Mouse (Mus musculus): ENCODE data around the gene Slirp. TPM values are rescaled to one million over a fixed set of nuclear protein-coding genes. Genes with fewer than 3 reads are reported as not detected.

The Slirp gene
- total RNA-seq (2021): 100 to 1,000 TPM; 151 to 152 TPM

- intact Hi-C loops (cut with DNase I): no loop called here
- DNase-seq: peak; percentile 93 to 96
Observed at GRCm38 (mm10) chr12:87443700-87444122, at the start of gene Slirp, which contains the start of gene Alkbh1. TSS of gene Slirp (plus strand) at chr12:87443896. TSS of gene Alkbh1 (minus strand) at chr12:87444017.

- no peak for DNase-seq
- intact Hi-C loops (cut with DNase I): no loop called here
Observed at GRCm38 (mm10) chr12:87394316-87394715, 49.4 kb upstream of the Slirp start.

- intact Hi-C loops (cut with DNase I): no loop called here
- DNase-seq: no peak
Observed at GRCm38 (mm10) chr12:87397126-87397525, 46.6 kb upstream of the Slirp start.

GRCm38 (mm10) chr12:87397811-87398417, 45.8 kb upstream of the Slirp start:
- intact Hi-C loops (cut with DNase I): no loop called here
- DNase-seq: no peak

- intact Hi-C loops (cut with DNase I): no loop called here
- no peak for DNase-seq
Observed at GRCm38 (mm10) chr12:87399119-87399819, 44.4 kb upstream of the Slirp start.

GRCm38 (mm10) chr12:87401883-87402282, 41.8 kb upstream of the Slirp start:
- no peak for DNase-seq
- intact Hi-C loops (cut with DNase I): no loop called here

GRCm38 (mm10) chr12:87405165-87405564, 38.5 kb upstream of the Slirp start:
- intact Hi-C loops (cut with DNase I): no loop called here
- no peak for DNase-seq

GRCm38 (mm10) chr12:87405721-87406120, 38.0 kb upstream of the Slirp start:
- intact Hi-C loops (cut with DNase I): no loop called here
- DNase-seq: no peak

- intact Hi-C loops (cut with DNase I): no loop called here
- peak; percentile 64 to 65 for DNase-seq
Observed at GRCm38 (mm10) chr12:87407869-87408605, 35.7 kb upstream of the Slirp start.

- DNase-seq: no peak
Observed at GRCm38 (mm10) chr12:87409123-87409522, 34.6 kb upstream of the Slirp start.

GRCm38 (mm10) chr12:87410999-87411398, 32.7 kb upstream of the Slirp start:
- DNase-seq: no peak
- intact Hi-C loops (cut with DNase I): no loop called here

More at GRCm38 (mm10) chr12:87409123-87409522, 34.6 kb upstream of the Slirp start:
- intact Hi-C loops (cut with DNase I): no loop called here

- intact Hi-C loops (cut with DNase I): no loop called here
Observed at GRCm38 (mm10) chr12:87413179-87413790, 30.4 kb upstream of the Slirp start.

GRCm38 (mm10) chr12:87415358-87415757, 28.3 kb upstream of the Slirp start:
- intact Hi-C loops (cut with DNase I): loop anchor here (5.0 kb wide), 3 partner anchors 68 to 283 kb away; partner anchors contain the start of genes Ahsa1 and Vipas39

More at GRCm38 (mm10) chr12:87413179-87413790, 30.4 kb upstream of the Slirp start:
- peak; percentile 73 to 85 for DNase-seq

GRCm38 (mm10) chr12:87416690-87417089, 27.0 kb upstream of the Slirp start:
- intact Hi-C loops (cut with DNase I): loop anchor here (5.0 kb wide), 3 partner anchors 69 to 284 kb away; partner anchors contain the start of genes Ahsa1 and Vipas39

More at GRCm38 (mm10) chr12:87415358-87415757, 28.3 kb upstream of the Slirp start:
- no peak for DNase-seq

GRCm38 (mm10) chr12:87418921-87419320, 24.8 kb upstream of the Slirp start:
- intact Hi-C loops (cut with DNase I): loop anchor here (5.0 kb wide), 3 partner anchors 72 to 287 kb away; partner anchors contain the start of genes Ahsa1 and Vipas39
- no peak for DNase-seq

More at GRCm38 (mm10) chr12:87416690-87417089, 27.0 kb upstream of the Slirp start:
- DNase-seq: peak; percentile 64 to 79

- no peak for DNase-seq
- intact Hi-C loops (cut with DNase I): loop anchor here (5.0 kb wide), 3 partner anchors 73 to 288 kb away; partner anchors contain the start of genes Ahsa1 and Vipas39
Observed at GRCm38 (mm10) chr12:87419974-87420485, 23.7 kb upstream of the Slirp start.

GRCm38 (mm10) chr12:87421708-87422507, 21.8 kb upstream of the Slirp start:
- DNase-seq: no peak
- intact Hi-C loops (cut with DNase I): no loop called here

GRCm38 (mm10) chr12:87423700-87424099, 20.0 kb upstream of the Slirp start:
- intact Hi-C loops (cut with DNase I): no loop called here

GRCm38 (mm10) chr12:87424516-87424915, 19.2 kb upstream of the Slirp start:
- DNase-seq: no peak
- intact Hi-C loops (cut with DNase I): no loop called here

More at GRCm38 (mm10) chr12:87423700-87424099, 20.0 kb upstream of the Slirp start:
- DNase-seq: no peak

Data from heart, postnatal 10 days (tissue).